Mouse (Mus musculus) right cerebral cortex, adult 18-20 months (tissue): Measurements from ENCODE around the gene Tmem168.

Experiments used
- DNase-seq: peaks from one replicate; pipeline ENCODE4 v3.0.0; 2022; ENCODE audit warnings: mixed read lengths

Gene Tmem168

GRCm38 (mm10) chr6:13607621-13608493 is at the start of gene Tmem168:
Gene Tmem168, minus strand, starts transcription at chr6:13608100.
- DNase-seq = peak; percentile 95

- DNase-seq = no peak
Measured at GRCm38 (mm10) chr6:13654081-13654480, 46.2 kb upstream of the Tmem168 start.

GRCm38 (mm10) chr6:13652284-13652683 is 44.4 kb upstream of the Tmem168 start:
- no peak for DNase-seq

- DNase-seq = no peak
Measured at GRCm38 (mm10) chr6:13650854-13651253, 43.0 kb upstream of the Tmem168 start.

GRCm38 (mm10) chr6:13648305-13648704 is 40.4 kb upstream of the Tmem168 start:
- DNase-seq = peak; percentile 32

GRCm38 (mm10) chr6:13636582-13636989 is 28.7 kb upstream of the Tmem168 start:
- DNase-seq = no peak

- no peak for DNase-seq
Measured at GRCm38 (mm10) chr6:13632571-13632970, 24.7 kb upstream of the Tmem168 start.

- DNase-seq = no peak
Measured at GRCm38 (mm10) chr6:13630607-13631006, 22.7 kb upstream of the Tmem168 start.

- no peak for DNase-seq
Measured at GRCm38 (mm10) chr6:13619618-13620017, 11.7 kb upstream of the Tmem168 start.

GRCm38 (mm10) chr6:13617110-13617509 is 9.2 kb upstream of the Tmem168 start:
- DNase-seq = no peak

- no peak for DNase-seq
Measured at GRCm38 (mm10) chr6:13614568-13614967, 6.7 kb upstream of the Tmem168 start.

- DNase-seq = no peak
Measured at GRCm38 (mm10) chr6:13613671-13614070, 5.8 kb upstream of the Tmem168 start.

- DNase-seq = no peak
Measured at GRCm38 (mm10) chr6:13610869-13611268, 3.0 kb upstream of the Tmem168 start.

- no peak for DNase-seq
Measured at GRCm38 (mm10) chr6:13609353-13610140, 1.6 kb upstream of the Tmem168 start.

GRCm38 (mm10) chr6:13606921-13607620 is 829 bp downstream of the Tmem168 start:
- DNase-seq = no peak

- DNase-seq = no peak
Measured at GRCm38 (mm10) chr6:13606394-13606793, 1.5 kb downstream of the Tmem168 start.

- no peak for DNase-seq
Measured at GRCm38 (mm10) chr6:13603134-13603533, 4.8 kb downstream of the Tmem168 start.

- peak; percentile 66 for DNase-seq
Measured at GRCm38 (mm10) chr6:13601587-13601986, 6.3 kb downstream of the Tmem168 start.

- DNase-seq = peak; percentile 34
Measured at GRCm38 (mm10) chr6:13598239-13598923, 9.5 kb downstream of the Tmem168 start.

- DNase-seq = no peak
Measured at GRCm38 (mm10) chr6:13592729-13593345, 15.1 kb downstream of the Tmem168 start.

GRCm38 (mm10) chr6:13586560-13586959 is 21.3 kb downstream of the Tmem168 start:
- no peak for DNase-seq

- DNase-seq = no peak
Measured at GRCm38 (mm10) chr6:13586154-13586553, 21.7 kb downstream of the Tmem168 start.
